Mouse (Mus musculus): ENCODE measurements around the gene Ctsw.
"Not testable (repeated sequence)": the region's sequence is repeated elsewhere in the genome, so short reads cannot be mapped to it uniquely, and the experiment has no call there.

Gene Ctsw

DNA sequence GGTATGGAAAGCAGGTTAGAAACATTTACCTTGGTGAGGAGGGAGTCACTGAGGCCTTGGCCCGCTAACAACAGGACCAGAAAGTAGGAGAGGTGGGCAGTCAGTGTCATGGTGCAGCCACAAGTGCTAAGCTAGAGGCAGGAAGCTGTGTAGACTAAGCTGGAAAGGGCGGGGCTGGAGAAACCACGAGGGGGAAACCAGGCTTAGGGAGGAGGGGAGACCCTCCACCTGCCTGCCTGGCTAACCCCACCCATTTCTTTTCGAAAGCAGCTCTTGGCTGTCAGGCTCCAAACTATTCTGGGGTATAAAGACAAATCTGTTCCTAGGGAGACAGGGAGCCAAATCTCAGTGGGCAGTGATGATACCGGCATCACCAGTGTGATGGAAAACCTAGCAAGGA, at the start of gene Ctsw:
Ctsw (minus strand) TSS at position 134 of the 400 bp plus-strand sequence.
- DNase-seq (ENCODE audit: low read depth, low spot score) = no peak

DNA sequence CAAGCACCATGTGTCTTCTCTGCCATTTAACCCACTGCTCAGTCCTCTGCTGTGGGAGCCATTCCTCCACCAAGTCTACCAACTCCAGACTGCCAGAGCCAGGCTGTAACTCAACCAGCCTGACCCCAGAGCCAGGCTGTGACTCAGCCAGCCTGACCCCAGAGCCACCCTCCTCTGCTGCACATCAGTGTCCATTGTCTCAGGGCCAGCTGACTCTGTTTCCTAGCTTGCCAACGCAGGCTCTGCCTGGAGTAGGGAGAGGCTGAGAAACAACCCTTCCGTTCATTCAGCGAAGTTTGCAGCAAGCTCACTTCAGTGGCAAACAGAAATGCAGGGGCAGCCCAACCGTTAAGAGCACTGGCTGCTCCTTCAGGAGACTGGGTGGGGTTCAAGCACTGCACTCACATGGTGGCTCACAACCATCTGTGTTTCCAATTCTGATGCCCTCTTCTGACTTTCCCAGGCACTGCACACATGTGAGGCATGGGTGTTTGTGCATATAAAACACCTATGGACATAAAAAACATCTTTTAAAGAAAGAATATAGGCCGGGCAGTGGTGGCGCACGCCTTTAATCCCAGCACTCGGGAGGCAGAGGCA, 48.7 kb upstream of the Ctsw start:
- DNase-seq (ENCODE audit: low read depth, low spot score) = no peak

DNA sequence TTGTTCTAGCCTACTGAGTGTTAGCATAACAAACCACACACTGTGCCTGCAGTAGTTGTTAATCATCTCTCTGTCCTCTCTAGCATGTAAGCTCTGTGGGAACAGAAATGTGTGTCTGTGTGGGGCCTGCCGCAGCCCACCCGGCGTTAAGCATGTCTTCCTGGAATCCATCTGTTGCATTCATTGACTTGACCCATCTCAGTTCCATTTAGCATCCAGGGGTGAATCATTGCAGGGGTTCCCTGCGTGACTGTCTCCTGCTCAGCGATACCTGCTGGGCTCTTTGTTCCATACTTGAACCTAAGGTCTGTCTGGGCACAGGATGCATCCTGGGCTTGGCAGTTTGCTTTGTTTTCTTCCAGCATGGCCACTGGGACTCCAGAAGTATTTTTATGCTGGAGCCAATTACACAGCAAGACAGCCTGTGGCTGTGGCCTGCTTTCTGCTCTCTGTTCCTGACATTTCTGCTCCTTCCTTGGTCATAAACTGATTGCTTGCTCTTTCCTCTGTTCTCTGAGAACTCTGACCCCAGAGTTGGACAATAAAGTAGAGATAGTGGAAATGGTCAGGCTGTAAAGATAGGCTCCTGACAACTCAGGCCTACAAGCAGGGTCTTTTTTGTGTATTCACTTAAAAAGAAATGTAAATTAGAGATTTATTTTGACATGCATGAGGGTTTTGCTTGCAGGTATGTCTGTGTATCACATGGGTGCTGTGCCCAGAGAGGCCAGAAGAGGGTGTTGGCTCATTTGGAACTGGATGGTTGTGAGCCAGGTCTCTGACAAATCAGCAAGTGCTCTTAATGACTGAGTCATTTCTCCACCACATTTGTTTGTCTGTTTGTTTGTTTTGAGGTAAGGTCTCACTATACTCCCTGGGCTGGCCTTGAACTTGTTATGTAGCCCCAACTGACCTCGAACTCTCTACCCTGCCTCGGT, 47.8 kb upstream of the Ctsw start:
- DNase-seq (ENCODE audit: low read depth, low spot score) = no peak

DNA sequence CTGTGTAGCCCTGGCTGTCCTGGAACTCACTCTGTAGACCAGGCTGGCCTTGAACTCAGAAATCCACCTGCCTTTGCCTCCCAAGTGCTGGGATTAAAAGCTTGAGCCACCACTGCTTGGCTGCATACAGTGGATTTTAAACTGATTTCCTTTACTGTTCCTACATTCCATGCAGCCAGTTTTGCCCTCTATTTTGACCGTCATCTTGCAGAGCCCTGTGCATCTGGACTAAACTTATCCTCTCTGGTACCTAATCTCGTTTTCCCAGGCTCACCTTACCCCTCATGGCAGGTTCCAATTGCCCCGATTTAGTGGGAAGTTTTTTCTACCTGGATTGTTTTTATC, 44.7 kb upstream of the Ctsw start:
- DNase-seq (ENCODE audit: low read depth, low spot score) = no peak

DNA sequence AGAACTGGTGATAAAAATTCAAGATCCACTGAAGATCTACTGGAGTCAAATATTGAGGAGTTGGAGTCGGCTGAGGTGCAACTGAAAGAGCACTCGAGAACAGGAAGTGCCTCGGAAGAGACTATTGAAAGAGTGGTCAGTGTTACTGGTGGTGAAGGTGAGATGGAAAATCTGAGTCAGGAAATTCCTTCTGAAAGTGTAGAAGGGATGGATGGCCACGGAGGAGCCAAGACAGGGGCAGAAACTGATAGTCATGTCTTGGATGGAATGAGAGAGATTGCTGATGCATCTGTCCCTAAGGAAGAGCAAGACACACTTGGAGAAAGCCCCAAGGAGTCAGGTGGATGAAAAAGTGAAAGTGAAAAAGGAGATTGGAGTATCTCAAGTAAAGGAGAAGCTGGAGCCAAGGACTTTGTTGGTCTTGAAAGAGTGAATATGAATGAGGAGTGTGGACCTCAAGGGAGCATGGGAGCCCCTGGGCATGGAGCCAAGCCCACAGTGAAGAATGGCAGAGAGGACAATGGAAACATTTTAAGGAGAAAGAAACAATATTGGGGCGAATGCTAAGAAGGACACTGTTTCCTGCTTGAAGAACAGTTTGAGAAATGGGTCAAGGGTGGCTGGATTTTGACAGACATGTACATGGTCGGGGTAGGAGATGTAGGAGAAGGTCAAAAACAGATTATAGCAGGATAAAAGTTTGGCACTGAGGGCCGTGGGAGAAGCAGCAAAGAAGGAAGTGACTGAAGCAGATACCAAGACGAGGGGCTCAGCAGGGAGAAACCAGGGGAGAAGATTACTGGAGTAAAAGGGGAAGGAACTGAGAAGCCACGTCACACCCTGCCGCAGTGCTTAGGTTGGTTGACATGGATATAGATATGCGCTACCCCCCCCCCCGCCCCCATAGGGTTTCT, 44.0 kb upstream of the Ctsw start:
- no peak for DNase-seq (ENCODE audit: low read depth, low spot score)

DNA sequence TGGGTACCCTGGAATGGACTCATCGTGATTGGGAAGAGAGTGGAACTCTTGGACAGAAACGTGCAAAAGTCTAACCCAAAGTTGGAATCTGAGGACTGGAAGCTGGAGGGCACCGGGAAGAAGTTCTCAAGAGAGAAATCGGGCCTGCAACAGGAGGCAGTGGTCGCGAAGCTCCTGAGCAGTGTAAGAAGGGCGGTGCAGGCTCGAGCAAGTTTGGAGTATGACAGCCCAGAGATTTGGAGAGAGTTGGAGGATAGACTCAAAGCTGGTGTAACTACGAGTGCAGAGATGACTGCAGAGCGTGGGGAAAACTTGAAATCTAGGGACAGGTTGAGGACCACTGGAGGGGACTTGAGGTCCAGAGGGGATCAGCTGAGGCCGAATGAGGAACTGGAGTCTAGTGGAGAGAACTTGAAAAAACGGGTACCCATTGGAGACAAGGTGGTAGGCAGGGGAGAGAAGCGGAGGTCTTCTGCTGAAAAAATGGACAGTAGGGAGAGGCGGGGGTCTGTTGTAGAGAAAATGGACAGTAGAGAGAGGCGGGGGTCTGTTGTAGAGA, 42.8 kb upstream of the Ctsw start:
- peak; percentile 20 for DNase-seq (ENCODE audit: low read depth, low spot score)

DNA sequence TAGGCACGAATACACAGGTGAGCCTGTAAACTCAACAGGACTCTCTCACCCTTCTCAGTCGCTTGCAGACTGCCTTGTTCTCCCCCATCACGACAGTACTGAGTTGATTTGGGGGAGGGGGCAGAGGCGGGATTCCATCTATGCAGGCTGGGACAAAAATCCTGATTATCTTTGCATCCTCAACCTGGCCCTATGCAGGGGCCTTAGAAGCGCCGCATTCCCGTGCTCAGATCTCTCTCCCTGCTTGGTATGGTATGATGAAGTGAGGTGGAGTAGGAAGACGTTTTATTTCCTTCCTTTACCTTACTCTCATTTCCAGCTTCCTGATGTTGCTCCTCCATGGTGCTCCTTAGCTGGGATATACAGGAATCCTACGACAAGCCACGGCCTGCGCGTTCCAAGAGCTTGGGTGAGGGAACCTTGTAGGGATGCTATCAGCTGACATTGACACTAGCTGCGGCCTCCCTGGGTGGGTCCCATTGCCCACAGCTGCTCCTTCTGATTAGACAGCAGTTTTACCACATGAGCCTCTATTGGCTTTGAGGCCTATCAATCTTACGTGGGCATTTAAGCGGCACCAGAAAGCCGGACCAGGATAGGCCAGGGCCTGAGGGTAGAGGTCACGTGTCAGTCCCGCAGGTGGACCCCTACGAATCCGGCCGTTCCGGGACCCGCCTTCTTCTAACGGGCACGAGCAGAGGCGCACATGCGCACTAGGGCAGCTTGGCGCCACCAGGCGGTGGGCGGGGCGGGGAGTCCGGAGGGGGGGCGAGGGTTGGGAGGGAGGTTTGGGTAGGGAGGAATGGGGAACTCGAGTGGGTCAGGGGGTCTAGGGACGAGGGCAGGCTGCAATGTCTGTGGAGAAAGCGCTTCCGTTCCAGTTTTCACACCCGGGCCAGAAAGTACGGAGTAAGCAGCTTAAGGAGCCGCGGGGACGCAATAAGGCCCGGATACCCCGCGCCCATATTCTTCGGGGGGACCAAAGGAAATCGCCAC, 42.0 kb upstream of the Ctsw start, which contains the start of gene Snx32:
Snx32 (minus strand) TSS at position 508 of the 996 bp plus-strand sequence.
- DNase-seq (ENCODE audit: low read depth, low spot score) = peak; percentile 98

DNA sequence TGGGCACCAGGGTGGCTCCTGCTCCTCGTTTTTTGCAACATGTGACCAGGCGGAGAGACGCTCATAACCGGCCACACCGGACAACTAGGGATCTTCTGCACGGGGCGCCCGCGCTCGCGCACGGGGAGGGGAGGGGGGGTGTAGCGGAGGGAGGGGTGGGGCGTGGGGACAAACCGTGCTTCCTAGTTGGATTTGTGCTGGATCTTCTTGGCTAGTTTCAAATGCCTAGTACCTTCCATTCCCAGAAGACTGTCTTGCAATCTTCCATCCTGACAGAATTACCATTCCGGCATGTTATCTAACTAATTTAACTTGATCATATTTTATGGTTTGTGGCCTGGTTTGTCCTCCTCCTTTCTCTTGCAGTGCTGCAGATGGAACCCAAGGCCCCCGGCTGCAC, 35.4 kb upstream of the Ctsw start, which contains the start of gene 1700020D05Rik:
1700020D05Rik (minus strand) TSS at position 101 of the 400 bp plus-strand sequence.
- DNase-seq (ENCODE audit: low read depth, low spot score) = no peak

DNA sequence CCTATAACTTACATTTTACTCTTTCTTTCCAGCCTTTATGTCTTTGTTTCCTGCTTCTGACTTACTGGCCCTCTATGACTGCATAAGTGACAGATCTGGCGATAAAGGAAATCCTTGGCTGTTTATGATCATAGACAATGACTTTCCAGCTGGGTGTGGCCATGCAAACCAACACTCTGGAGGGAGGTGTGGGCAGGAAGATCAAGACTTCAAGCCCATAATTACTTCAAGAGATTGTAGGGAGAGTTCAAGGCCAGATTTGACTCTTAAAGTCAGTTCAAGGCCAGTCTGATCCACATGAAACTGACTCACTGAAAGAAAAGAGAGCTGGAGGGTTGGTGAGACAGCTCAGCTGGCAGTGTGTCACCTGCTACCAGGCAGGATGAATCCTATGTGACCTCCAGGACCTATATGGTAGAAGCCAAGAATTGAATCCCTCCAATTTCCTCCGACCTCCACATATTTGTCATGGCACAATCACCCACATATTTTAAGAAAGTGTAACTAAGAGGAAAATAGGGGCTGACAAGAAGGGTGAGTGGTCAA, 32.1 kb upstream of the Ctsw start:
- no peak for DNase-seq (ENCODE audit: low read depth, low spot score)

DNA sequence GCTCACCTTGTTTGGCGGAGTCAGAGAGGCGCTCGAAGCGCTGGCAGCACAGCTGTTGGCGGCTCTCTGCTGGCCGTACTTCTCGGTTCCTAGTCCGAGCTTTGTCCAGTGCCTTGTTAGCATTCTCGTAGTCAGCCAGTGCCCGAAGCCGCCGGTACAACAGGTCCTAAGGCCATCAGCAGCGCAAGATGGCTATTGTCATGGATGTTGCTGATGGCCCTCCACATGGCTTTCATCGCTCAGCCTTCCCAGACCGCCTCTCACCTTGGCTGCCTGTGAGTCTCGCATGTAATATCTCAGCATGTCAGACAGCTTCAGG, 27.7 kb upstream of the Ctsw start:
- no peak for DNase-seq (ENCODE audit: low read depth, low spot score)

DNA sequence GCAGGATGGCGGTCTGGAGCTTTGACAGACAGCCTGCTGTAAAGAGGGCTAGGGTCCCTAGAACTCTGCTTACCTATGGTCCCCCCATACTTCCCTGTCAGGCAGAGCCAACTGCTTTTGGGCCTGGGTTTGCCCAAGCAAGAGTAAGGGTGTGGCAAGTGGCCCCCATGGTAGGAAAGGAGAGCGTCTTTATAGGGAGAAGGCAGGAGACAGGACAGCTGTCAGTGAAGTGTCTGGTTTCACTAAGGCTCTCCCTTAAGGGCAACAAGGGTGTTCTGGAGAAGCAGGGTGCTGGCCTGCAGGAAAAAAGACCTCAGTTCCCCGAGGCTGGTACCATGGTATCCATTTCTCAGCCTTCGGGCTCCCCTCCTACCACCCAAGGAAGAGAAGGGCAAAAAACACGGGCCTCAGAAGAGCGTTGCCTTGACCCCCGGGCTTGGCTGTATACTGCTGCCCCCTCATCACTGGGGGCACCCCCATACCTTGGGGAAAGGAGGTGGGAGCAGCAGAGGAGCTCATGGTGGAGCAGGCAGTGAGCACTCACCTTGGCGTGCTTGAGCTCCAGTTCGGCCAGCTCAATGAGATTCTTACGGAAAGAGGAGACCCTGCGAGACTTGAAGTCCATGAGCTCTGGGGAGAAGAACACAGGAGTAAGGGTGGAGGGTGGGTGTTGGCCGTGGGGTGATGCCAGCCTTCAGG, 27.2 kb upstream of the Ctsw start:
- DNase-seq (ENCODE audit: low read depth, low spot score) = no peak

DNA sequence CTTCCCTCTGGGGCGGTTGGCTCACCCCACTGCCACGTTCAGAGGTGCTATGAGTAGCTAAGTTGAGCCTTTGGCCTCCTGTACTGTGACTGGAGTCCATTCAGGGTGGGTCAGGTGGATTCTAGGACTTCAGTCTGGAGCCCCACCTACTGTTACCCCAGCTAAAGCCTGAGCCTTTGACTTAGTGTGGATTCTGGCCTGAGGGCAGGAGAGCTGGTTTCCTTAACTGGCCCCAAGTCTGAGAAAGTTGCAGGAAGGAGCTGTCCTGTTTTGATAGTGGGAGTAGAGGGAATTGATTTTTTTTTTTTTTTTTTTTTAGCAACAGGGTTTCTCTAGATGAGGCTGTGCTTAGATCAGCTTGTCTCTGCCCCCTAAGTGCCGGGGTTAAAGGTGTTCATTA, 26.0 kb upstream of the Ctsw start:
- DNase-seq (ENCODE audit: low read depth, low spot score) = no peak

DNA sequence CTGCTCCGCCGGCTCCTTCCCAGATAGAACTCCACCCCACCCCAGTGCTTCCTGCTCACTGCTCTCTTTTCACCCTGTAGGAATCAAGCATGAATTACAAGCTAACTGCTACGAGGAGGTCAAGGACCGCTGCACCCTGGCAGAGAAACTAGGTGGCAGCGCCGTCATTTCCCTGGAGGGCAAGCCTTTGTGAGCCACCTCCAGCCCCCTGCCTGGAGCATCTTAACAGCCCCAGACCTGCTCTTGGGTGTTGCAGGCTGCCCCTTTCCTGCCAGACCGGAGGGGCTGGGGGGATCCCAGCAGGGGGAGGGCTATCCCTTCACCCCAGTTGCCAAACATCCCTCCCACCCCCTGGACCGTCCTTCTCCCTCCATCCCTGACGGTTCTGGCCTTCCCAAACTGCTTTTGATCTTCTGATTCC, 25.0 kb upstream of the Ctsw start:
- not testable (repeated sequence) for DNase-seq (ENCODE audit: low read depth, low spot score)

DNA sequence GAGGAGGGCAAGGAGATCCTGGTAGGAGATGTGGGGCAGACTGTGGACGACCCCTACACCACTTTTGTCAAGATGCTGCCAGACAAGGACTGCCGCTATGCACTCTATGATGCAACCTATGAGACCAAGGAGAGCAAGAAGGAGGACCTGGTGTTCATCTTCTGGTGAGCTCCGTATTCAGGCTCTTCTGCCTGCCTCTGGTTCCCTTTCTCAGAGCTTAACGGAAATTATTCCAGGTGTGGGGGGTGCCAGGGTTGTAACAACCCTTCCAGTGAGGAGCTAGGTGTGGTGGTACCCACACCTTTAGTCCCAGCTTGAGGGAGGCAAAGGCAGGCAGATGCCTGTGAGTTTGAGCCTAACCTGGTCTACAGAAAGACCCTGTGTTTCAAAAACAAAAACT, 24.3 kb upstream of the Ctsw start:
- DNase-seq (ENCODE audit: low read depth, low spot score) = no peak

DNA sequence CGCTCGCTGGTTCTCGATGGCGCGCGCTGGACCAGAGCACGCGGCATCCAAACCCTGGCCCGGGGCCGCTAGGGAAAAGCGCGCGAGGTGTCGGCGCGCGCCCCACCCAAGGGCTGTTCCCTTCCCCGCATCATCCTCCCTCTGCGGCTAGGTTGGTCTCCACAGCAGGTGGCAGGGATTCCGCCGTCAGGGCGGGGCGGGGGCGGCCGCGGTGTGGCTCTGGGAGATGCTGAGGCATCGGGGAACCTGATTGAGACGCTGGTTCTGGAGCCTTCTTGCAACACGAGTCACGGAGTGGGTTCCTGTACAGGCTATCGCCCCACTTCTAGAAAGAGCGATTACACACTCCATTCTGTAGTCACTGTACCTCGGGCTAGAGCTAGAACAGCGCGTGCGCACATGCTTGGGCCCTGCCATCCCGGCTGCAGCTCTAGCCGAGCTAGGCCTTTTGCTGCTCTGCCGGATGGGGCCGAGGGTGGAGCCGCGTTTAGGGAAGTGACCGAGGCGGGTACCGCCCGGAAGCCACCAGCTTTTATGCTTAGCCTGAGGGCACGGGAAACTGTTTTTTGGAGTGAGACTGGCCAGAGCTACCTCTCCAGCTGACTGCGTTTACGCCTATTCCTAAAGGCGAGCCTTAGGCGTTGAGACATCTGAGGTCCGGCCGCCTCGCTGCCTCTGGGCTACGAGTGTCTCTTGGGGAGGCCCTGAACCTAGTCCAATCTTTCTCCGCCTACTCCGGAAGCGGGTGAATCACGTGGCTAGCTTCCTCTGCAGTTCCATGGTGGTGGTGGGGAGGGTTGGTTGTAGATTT, 22.8 kb upstream of the Ctsw start:
- DNase-seq (ENCODE audit: low read depth, low spot score) = peak; percentile 68

DNA sequence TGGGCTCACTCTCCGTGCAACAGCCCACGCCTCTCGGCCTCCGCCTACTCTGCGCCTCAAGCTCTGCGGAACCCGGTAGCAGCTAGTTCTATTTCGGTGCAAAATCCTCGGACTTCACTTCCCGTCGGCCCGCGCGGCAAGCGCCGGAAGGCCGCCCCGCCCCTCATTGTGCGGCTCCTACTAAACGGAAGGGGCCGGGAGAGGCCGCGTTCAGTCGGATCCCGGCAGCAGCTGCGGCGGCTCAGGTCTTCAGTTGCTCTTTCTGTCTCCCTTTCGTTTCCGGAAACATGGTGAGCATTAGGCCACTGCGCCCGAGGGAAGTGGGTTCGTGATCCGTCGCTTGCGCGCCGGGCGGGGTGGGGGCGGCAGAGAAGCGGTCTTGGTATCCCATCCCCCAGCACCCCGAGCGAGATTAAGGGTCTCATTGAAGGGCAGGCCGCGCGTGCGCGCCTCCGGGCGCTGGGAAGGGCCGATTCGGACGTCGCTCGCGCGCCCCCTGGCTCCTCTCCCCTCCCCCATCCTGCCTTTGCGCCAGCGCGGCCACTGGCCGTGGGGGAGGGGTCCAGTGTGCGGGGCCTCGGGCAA, 22.1 kb upstream of the Ctsw start, which contains the start of gene Cfl1:
Cfl1 (plus strand) TSS at position 143 of the 585 bp plus-strand sequence.
- DNase-seq (ENCODE audit: low read depth, low spot score) = peak; percentile 84

DNA sequence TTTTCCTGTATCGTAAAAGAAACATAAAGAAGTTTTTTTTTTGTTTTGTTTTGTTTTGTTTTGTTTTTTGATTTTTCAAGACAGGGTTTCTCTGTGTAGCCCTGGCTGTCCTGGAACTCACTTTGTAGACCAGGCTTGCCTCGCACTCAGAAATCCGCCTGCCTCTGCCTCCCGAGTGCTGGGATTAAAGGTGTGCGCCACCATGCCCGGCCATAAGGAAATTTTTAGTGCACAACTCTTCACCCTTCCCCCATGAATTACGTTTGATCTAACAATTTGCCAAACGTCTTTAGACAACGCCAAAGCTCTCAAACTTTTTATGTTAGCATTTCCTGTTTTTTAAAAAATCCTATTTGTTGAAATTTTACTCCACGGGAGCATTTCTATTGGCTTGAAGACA, 21.4 kb upstream of the Ctsw start:
- not testable (repeated sequence) for DNase-seq (ENCODE audit: low read depth, low spot score)

DNA sequence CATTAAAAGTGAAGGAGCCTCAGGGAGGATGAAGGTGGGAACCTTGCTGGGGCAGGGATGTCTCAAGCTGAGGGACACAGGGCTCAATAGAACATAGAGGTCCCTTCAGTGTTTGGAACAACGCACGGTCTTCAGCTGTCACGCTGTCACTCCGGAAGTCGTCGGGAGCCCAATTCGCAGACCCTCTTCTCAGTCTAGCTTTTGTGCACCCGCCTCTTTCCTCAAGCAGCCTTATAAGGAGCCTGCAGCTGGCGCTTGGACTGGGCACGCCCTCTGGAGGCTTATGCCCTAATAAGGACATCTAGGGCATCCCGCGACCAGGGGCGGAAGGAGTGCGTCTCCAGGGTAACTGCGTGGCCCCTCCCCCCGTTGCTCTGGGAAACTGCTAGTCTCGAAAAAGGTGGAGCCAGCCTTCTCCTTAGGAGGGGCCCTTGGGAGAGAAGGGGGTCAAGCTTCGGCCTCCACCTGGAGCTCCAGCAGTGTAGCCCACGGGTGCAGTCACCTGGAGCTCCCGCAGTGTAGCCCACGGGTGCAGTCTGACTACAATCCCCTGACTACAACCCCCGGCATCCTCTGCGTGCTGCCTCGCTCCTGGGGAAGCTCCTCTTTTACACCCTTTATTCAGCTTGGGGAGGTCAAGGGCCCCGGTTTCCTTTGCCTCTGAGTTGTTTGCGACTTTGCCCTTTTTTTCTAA, 20.7 kb upstream of the Ctsw start:
- DNase-seq (ENCODE audit: low read depth, low spot score) = peak; percentile 95
